Mouse (Mus musculus) left cerebral cortex, adult 8-10 months (tissue): ENCODE measurements around the gene Brf1. TPM values are rescaled to one million over a fixed set of nuclear protein-coding genes. Genes with fewer than 3 reads are reported as not detected.

Experiments used
- DNase-seq, 2 experiments: peaks; one replicate each; pipeline ENCODE4 v3.0.0; 2022; ENCODE audit warnings: low spot score in 2 of 2
- total RNA-seq, 4 experiments: library from RNA; stranded (reverse); gene quantifications; 2 replicates each; pipeline ENCODE4 v1.2.4; 2022

Brf1 gene
- total RNA-seq, 4 experiments from 2014 or later: 46.0 to 56.9 (median 48.2) TPM

DNA sequence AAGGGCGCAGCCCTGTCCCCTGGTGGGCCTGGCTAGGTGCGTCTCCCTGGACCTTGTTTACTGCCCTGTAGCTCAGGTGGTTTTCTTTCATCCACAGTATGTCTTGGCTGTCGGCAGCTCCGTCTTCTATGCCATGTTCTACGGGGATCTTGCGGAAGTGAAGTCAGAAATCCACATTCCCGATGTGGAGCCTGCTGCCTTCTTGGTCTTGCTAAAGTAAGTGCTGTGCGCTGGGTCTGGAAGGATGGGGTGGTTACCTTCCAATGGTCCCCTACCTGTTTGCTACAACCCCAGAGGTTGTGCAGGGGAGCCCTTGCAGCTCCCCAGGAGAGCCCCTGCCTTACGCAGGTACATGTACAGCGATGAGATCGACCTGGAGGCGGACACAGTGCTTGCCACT lies 23.3 kb downstream of the Brf1 start:
- DNase-seq: peak in 1 of 2 experiments; percentile 38

DNA sequence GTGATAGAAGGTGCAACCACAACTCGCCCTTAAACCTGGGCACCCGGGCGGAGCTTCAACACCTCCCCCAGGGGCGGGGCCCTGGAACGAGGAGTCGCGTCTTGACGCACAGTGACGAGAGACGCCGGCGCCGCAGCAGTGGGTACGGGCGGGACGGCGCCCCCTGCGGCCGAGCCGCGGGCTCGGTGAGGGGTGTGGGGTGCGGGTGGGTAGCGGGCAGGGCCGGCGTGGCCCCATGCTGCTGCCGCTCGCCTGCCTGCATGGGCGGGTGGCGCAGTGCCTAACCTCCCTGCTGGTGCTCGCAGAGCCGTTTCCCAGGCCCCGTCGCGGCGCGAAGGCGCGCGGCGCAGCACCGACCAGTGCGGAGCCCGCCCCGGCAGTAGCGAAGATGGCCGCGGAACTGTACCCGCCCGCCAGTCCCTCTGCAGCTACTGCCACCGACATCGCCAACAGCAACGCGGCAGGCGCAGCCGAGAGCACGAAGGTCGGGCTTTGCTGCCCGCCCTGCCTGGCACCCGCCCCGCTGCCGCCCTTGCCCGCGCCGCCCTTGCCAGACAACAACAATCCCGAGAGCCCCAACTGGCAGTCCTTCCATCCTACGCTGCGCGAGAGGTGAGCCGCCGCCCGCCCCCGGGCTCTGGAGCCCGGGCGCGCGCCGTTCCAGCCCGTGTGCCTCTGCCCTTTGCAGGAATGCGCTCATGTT lies 24.0 kb downstream of the Brf1 start, which contains the start of gene Btbd6:
Gene Btbd6, plus strand, starts transcription at position 112 of the 703 bp plus-strand sequence.
- DNase-seq: peak; percentile 67 to 91

DNA sequence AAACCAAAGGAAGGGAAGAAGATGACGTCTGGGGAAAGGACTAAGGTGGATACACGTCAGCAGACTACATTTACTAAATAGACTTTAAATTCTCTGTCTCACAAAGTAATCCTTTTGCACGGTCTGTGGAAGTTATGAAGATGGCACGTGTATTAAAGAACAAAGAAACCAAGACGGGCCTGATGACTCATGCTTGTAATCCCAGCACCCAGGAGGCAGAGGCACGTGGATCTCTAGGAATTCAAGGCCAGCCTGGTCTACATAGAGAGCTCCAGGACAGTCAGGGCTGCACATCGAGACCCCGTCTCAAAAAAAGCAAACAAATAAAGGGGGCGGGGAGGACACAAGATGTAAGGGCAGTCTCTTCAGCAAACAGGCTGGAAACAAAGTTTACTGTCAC lies 25.8 kb downstream of the Brf1 start:
- no peak for DNase-seq

DNA sequence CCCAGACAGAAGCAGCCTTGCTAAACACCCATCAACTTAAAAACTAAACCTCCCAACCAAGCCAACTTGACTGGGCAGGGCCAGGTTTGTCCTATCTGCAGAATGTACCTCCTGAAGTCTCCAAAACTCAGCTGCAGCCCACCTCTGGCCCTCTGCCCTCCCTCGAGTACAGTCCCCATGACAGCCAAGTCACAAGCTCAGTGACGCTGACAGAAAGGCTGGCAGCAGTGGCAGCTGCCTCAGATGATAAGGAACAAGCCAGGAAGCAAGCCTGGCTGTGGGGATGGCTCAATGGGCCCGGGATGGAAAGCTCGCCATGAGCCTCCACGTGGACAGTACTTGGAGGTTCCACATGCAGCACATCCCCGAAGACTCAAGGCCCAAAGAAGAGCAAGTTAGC lies 30.9 kb downstream of the Brf1 start:
- DNase-seq: no peak

DNA sequence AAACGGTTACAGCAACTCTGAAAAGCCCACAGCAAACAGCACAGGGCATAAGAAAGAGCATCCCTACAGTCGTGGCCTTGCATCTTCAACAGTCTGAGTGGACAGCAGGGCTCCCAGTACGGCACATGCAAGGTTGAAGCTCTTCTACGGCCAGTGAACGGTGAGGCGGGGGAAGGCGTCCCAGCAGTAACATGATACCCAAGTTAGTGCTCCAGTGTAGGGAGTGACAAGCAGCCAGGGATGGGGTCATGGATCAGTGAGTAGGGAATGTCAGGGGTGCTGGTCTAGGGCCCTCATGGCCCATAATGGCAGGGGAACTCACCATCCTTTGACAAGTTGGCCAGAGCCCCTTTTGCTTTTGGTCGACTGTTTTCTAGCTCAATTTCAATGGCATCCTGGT lies 31.6 kb downstream of the Brf1 start:
- no peak for DNase-seq

DNA sequence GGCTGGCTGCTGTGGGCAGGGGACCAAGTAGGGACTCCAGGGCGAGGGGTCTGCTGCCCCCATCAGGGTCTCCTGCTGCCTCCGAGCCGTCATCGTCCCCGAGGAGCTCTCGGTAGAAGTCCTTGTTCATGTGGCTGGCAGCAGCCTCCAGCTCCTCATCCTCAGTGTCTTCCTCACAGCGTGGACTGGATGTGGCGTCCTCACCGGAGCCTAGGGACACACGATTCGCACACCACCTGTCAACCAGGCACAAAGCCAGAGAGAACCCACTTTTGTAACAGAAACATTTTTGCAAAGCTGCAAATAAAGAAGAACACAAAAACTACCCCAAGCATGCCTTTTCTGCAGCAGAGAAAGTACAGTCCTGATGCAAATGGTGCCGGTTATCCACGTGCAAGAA lies 34.7 kb downstream of the Brf1 start:
- DNase-seq: no peak

DNA sequence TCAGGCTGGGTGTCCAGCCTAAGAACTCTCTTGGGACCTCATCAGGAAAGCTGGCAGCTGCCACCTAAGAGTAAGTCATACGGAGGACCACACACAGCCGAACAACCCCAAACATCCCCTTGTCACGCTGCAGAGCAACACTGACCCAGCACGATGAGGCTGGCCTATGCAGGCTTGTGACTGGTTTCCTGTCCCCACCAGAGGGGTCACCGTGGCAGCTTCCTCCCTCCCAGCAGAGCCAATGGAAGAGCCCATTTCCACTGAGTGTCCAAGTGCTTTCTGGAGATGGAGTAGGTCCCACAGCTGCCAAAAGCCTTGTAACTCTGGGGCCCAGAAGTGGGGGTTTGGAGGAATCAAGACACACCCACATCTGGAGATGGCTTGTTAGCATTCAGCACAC lies 38.6 kb downstream of the Brf1 start:
- no peak for DNase-seq

DNA sequence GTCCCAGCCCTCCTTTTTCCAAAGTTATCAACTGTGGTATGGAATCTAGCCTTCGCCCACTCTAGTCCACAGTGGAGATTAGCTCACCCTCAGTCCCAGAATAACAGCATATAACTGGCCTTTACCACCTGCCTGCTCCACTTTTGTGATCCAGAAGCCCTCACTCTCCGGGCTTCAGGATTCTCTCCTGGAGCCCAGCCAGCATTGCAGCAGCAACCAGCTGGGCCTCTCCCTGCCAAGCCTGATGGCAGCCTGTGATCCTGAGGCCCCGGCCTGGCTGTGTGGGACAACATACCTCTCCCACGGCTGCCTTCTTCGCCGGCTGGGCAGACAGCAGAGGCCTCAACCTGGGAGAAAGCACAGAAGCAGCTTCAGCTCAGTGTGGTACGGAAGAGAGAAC lies 39.1 kb downstream of the Brf1 start:
- DNase-seq: no peak

DNA sequence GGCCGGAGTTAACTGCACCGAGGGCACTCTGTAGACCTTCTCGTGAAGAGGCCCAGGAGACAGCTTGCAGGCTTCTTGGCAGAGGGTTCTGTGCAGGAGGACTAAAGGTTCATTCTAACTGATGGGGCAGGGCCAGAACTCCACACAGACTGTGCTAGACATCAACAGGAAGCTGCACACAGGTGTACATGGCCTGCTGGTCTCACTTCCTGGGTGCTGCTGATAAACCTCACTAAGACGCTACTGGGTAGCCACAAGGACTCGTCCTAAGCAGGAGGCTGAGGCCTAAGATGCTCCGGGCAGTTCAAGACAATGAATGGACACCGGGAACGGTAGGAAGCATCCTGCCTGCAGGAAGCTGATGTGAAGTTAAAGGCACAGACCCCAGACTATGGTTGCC lies 41.1 kb downstream of the Brf1 start:
- DNase-seq: no peak

DNA sequence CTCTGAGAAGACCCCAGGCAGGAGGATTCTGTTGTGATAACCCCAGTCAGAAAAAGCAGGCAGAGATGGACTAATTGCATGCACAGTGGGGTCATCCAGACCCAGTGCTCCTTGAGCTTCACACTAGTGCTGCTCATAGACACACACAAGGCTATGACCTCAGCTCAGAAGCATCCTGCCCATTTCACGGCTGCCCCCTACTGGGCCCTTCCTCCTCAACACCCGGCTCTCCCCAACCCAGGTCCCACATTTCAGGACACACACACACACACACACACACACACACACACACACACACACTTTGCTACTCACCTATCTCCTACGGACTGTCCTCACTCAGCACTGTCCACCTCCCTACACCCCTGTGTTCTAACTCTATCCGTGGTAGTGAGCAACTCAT lies 42.2 kb downstream of the Brf1 start:
- DNase-seq: no peak

DNA sequence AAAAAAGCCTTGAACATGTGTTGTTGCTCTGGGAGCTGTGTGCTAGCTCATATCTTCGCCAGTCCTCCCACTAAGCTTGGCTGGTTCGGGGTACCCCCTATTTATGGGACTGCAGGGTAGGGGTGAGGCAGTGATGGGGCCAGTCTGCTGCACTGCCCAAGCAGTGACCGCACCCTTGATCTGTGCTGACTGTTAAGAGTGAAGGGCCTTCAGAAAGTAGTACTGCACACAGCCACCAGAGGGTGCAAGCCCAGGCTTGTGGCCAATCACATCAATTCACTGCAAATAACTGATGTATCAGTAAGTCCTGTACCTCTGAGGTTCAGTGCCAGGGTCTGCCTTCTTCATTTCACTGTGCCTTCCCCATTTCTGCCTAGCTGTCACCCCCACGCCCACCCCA lies 44.7 kb downstream of the Brf1 start:
- peak in 1 of 2 experiments; percentile 69 for DNase-seq

DNA sequence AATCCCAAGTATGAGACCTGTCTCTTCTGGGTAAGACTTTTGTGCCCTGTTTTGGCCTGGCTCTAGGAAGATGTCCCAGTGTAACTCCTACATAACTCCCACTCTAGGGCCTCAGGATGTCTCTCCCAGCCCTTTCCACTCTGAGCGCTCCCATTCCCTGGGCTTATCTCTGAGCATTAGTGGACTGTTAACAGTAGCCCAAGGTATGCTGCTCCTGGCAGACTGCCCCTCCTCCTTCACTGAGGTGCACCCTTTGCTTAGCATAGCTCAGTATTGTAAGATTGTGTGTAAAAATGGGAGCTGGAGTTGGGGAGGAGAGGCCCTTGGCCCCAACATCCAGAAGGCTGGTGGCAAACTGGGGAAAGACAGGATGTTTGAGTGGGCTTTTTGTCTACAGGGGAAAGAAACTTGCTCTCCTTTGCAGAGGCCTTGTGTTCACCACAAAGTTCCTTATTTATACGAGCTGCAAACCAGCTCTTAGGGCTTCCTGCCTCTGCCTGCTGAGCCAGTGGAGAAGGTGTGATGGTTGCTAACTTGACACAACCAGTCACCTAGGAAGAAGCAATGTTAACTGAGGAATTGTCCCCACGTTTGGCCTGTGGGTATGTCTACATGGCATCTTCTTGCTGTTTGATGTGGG lies 47.5 kb downstream of the Brf1 start:
- no peak for DNase-seq

DNA sequence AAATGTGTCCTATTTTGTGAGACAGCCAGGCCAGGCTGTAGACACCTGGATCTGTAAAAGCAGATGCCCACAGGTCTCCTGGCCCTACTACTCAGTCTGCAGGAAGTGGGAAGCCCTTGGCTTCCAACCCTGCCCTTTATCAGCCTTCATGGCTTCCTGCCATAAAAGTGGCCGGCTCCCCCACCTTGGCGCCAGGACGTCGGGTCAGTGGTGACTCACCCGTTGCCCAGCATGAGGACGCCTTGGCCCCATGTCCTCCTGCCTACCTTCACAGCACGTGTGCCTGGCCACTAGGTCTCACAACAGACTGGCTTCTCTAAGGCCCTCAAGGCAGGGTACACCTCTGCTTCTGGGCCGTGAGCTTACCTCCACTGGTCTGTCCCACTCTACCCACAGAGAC lies 48.1 kb downstream of the Brf1 start:
- DNase-seq: no peak

DNA sequence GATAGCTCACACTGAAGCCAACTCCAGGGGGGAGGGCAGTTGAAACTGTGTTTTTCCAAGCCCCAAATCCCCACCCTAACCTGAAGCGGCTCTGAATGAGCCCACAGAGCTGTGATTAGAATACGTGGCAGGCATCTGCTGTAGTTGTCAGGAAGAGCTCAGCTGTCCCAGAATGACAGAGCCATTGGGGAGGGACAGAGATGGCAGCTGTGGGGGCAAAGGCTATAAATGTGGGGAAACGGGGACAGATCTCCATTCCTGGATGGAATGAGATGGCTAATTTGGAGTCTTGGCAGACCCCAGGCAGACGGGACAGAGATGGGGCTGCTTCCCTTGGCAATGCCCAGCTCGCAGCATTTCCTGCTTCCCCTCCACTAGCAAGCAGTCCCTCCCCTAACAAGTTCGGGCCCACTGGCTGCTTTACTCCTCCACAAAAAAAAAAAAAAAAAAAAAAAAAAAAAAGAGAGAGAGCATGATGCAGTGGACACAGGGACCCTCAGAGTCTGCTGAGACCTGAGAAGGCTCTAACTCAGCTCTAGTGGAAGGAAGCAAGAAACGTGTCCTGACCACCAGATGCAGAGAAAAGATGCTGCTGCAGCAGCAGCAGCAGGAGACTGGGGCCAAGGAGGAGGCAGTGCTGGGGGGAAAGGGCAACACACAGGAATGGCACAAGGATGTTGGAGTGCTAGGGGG lies 49.2 kb downstream of the Brf1 start:
- DNase-seq: no peak

DNA sequence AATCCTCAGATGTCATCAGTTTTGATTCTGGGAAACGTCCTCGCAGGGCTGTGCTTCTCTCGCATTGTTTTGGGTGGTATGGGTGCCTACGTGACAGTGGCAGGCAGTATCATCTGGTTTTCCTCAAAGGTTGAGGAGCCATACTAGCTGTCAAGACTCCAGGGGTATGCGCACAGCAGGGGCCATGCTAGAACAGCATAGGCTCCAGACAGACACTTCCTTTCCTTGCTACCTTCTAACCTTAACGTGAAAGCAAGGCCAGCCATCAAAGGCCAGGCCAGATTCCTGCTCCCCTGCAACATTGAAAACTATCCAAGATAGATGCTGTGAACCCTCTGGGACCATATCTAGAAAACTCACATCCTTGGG lies 49.8 kb downstream of the Brf1 start:
- DNase-seq: no peak

DNA sequence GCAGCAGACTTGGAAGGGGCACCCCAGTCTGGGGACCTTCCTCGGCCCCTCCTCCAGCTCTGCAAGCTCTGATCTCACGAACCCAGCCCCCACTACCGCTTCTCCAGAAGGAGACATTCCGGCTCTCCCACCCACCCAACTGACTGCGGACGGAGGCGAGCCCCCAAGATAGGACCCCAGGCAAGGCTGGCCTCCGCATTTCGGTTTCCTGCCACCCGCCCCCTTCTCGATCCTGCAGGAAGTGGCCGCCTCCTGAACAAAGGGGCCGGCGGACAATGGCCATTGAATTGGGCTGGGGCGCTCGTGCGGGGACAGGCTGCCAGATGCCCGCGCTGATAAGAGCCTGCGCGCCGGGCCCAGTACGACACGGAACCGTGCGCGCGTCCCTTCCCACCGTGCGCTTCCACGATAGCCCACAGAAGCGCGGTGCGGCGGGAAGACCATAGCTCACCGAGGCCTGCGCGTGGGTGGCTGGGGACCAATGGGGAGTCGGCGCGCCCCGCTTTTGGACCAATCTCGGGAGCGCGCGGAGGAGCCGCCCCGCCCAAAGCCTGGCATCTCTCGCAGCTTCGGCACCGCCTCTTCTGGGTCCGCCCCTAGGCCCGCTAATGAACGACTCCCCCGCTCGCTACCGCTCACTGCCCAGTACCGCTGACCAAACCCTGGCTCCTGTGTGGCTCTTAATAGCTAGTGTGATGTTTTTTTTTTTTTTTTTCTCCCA lies 50.3 kb downstream of the Brf1 start:
- DNase-seq: peak; percentile 76 to 93

DNA sequence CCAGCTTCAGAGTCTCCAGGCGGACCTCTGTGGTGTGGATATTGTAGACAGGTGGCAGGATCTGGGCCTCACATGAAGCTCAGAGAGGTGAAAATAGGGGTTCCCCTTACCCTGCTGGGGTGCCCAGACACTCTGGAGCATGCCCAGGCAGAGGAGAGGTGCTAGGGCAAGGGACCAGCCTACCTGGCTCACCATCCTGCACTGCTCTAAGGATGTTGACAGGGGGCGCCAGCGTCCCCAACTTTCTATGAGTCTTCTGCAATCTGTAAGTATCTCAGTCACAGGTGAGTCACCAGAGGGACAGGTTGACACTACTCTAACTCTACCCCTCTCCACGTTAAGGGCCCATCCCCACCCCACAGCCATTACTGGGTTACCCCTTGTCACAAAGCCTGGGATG lies 53.2 kb downstream of the Brf1 start:
- DNase-seq: no peak

DNA sequence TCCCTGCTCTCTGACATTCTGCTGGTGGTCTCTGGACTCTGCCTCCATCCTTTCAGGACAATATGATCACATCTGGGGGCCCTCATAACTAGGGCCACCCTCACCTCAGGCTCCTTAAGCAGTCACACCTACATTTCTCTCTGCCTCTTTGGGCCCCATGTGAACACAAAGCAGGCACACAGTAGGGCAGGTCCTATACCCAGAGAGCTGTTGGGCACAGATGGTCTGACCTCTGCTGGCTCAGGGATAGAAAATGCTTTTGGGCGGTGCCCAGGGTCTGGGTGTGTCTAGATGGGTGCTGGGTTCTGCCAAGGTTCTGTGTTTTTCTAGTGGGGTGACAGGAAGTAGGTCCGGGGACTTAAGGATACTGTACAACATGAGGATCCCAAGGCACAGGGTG lies 56.8 kb downstream of the Brf1 start:
- no peak for DNase-seq

DNA sequence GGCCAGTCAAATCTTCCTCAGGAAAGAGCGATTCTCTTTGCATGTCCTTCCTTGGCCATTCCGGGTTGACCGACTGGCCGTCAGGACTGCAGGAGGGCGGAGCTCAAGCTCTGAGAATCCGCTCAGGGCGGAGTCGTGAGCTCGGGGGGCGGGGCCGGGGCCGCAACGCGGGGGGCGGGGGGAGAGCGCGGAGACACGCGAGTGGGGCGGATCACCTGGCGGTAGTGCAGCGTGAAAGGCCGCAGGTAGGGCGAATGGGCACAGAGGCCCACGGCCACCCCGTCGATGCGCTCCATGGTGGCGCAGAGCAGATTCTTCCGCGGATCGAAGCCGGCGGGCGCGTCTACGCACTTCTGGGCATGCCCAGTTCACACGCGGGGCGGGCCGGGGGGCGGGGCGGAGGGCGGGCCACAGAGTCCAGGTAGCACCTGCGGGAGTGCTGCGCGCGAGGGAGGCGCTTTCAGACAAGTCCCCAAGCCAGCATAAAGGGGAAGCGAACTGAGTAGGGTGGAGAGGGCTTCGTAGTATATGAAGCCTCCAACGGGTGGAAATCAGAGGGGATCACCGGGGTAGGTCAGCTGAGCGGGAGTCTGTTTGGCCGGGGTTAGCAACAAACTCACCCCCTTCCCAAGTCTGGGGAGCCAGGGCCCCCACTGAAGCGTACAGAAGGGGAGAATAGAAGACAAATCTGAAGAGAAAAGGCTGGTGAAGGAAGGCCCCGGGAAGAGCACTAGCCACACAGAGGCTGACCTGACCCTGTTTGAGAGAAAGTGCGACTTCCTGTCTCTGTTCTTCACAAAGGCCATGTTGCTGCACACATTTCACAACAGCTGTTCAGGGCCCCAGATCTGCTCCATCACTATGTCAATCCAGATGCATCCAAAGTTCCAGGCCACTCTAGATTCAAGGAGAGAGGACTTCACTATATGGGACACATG lies 58.5 kb downstream of the Brf1 start, which contains the start of gene Nudt14:
Gene Nudt14, minus strand, starts transcription at position 349 of the 938 bp plus-strand sequence.
- peak in 1 of 2 experiments; percentile 58 for DNase-seq

DNA sequence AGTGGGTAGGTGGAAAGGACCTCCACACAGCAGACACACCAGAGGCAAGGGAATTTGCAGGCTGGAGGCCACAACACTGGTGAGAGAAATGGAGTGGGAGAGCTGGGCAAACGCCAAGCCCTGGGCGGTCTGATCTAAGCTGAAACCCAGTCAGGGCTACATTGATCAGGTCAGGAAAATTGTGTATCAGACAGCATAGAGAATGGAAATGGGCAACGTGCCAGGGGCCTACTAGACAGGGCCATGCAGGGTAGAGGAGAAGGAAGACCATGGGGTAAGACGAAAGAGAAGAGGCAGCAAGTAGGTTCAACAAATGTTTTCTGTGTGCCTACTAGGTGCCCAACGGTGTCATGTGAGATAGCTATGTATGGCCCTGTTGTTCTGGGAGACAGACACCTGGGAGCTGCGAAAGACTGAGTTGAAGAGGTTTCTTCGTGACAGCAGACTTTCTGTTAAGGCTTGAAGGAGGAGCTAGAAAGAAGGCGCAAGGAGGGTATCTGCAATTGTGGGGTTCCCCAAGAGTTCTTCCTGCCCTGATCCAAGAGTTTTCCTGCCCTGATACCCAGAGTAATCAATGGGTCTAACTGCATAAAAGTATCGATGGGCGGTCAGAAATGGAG lies 59.2 kb downstream of the Brf1 start:
- no peak for DNase-seq
